Mouse (Mus musculus) kidney, postnatal 14 days (tissue): ENCODE results near the gene Prmt6.

ENCODE experiments used
- DNase-seq: peaks from one replicate; pipeline ENCODE4 v3.0.0; 2022; ENCODE audit warnings: mixed read lengths

Prmt6 gene

GRCm38 (mm10) chr3:110250839-110251700 lies at the start of gene Prmt6:
Gene Prmt6, minus strand, starts transcription at chr3:110250998.
- peak; percentile 94 for DNase-seq

- DNase-seq = no peak
Measured at GRCm38 (mm10) chr3:110290485-110291045, 39.8 kb upstream of the Prmt6 start.

GRCm38 (mm10) chr3:110282651-110283050 lies 31.9 kb upstream of the Prmt6 start:
- DNase-seq = no peak

- no peak for DNase-seq
Measured at GRCm38 (mm10) chr3:110267790-110268189, 17.0 kb upstream of the Prmt6 start.

GRCm38 (mm10) chr3:110253105-110253504 lies 2.3 kb upstream of the Prmt6 start:
- DNase-seq = no peak

GRCm38 (mm10) chr3:110249891-110250838 lies 633 bp downstream of the Prmt6 start:
- peak; percentile 84 for DNase-seq

GRCm38 (mm10) chr3:110236819-110237463 lies 13.9 kb downstream of the Prmt6 start:
- DNase-seq = no peak
